Mouse (Mus musculus): ENCODE results near the gene Itprid1.
A peak's percentile ranks its signal among the peaks of the same experiment; 100 is the strongest.

Itprid1 gene

DNA sequence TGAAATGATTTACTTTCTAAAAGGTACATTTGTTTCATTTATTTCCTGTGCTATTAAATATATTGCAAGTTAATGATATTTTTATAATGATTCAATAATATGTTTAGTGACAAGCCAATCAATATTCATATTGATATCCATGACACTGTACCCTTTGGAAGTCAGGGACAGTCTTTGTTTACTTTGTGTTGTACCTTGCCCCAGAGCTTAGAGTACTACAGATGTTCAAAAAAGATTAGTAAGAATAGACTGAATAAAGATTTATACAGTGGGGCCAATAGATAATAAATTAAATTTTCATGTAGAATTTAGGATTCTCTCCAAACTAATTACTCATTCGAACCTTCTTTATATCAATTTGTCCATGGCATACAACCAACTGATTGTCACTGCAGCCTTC is 50.9 kb downstream of the Itprid1 start:
- no peak for DNase-seq (ENCODE audit: low read depth, low spot score)

DNA sequence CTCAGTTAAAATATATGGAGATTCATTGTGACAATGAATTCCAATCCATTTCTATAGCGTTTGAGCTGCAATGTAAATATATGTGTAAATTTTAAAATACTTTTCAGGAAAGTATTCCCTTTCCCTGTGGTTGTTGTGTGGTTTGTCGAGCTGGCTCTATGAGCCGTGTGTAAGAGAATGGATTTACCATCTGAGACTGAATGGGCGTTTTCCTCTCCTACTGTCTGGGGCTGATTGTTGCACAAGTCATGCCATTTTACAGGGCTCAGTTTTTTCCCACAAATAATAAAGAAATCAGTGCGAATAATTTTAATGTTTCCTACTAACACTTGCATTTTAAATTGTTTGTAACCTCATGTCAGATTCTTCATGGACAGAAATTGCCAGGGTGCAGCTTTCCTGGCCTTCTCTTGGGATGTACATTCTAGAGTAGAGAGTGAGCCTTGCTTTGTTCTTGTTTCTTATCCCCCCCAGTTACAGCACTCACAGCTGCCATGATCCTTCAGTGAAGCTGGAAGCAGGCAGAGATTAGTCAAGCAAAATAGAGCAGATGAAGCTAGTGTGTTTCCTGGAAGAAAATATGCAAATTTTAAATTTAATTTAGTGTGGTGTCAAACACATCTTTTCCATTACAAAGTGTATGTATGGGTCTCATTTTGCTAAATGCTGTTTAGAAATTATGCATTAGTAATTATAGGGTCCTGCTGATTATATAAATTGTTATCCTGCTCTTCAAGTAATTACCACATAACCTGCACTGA is 65.1 kb downstream of the Itprid1 start:
- DNase-seq (ENCODE audit: low read depth, low spot score), result no peak

DNA sequence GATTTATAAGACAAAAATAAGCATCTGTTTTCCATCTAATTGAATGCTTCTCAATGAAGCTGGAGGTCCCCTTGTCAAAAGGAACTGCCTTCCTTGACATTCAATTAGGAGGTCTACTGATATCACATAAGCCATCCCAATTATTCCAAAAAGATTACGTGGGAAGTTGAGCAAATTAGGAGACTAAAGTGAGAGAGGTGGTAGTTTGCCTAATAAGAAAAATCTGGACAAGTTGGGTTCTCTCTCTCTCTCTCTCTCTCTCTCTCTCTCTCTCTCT is 65.6 kb downstream of the Itprid1 start:
- no peak for DNase-seq (ENCODE audit: low read depth, low spot score)

DNA sequence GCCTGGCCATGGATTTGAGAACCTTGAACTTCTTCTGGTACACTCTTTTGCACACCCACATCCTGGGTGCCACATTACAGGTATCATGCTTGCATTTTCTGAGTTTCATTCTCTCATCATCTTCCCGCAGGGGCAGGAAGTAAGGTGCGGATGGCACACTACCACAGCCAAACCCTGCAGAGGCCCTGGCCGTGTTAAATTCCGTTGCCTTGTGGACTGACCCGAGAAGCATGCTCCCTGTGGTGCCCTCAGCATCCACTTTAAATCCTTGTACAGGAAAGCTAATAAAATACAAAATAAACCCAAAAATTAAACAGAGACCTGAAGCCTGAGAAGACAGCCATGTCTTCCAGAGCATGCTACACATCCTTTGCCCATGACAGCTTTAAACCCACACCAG is 82.5 kb downstream of the Itprid1 start:
- DNase-seq (ENCODE audit: low read depth, low spot score), result no peak

DNA sequence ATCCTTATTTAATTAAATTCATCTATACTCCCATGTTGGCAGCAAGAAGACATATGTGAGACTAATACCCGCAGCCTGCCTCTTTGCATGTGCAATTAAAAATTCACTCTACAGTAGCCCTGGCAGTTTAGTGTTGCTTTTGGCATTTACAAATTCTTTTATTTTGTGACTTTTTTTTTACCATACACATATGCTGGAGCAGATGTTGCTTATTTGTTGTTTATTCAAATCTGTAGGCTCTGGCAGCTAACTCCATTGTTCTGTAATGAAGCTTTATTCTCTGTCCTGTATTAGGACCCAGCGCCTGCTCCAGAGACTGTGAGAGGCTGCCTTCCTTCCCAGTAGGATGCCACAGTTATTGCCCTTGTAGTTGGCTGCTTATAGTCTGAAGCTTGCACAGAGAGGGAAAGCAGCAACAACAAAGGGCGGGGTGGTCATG is 83.6 kb downstream of the Itprid1 start:
- DNase-seq (ENCODE audit: low read depth, low spot score), result no peak

DNA sequence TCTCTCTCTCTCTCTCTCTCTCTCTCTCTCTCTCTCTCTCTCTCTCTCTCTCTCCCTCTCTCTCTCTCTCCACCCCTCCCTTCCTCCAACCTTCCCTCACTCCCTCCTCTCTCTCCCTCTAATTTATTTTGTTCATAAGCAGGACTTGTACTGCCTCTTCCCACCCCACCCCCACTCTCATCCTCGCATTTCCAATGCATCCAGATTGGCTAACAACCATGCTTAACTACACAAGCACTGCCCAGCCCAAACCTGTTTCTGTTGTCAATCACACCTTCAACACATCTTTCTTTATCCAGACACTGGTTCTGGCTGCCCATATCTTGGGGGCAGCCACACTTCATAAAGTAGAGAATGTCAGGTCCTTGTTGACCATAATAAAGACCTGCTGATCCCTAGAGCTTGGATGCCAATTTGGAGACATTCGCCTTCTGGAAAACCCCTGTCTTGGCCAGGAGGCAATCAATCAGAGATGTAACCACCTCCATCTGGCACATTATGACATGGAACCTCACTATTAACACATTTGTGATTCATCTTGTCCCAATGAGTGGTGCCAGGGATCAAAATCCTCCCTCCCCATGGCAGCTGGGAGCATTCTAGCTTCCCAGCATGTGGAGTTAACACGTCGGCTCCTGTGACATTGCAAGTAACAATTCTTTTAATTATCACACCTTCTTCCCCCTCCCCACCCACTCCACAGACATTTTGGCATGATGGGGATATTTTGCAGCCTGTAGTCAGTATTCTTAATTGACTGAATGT is 84.4 kb downstream of the Itprid1 start:
- no peak for DNase-seq (ENCODE audit: low read depth, low spot score)

DNA sequence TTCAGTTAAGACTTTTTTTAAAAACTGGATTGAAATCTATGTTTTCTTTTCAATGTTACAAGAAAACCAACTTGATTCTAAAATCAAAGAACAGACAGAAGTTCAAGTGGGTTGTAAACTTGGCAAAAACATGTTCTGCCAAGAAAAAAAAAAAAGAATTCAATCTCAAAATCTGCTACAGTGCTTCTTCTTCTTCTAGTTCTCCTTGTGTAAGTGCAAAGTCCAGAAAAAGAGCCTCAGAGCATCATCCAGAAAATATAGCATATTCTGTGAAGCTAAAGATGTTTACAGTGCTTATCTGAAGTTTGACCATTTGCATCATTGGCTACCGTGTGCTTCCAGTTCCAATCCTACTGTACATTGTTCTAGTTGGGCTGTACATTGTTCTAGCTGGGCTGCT is 108.0 kb downstream of the Itprid1 start:
- no peak for DNase-seq (ENCODE audit: low read depth, low spot score)

DNA sequence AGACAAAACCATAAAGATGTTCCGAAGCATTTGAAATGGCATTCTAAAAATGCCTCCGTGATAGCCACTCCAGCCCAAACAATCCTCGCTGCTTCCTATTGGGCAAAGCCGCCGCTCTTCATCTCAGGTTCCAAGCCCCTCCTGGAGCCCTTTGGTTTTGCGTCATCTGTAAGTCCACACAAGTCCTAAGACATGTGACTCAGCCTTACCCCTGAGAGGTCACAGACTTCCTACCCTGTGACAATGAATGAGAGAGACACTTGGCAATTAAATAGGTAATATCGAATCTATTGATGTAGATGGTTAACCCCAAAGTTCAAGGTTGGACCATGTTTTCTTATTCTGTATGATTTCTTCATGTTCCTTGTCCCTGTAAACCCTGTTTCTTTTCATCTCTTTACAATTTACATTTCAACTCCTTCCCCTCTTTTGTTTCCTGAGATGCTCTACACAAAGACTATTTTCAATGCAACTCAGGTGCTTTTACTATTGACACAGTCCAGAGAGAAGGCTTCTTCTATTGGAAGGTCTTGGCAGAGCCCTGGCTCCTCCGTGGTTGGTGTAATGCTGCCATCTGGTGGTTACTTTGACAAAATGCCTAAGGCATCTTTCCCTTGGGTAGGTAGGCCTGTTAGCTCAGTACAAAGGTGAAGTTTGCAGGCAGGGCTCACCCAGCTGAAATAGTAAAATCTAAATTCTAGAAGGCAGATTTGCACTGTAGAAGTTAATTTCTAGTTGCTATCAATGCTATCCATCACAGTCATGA is 113.8 kb downstream of the Itprid1 start:
- DNase-seq (ENCODE audit: low read depth, low spot score), result peak; percentile 20

DNA sequence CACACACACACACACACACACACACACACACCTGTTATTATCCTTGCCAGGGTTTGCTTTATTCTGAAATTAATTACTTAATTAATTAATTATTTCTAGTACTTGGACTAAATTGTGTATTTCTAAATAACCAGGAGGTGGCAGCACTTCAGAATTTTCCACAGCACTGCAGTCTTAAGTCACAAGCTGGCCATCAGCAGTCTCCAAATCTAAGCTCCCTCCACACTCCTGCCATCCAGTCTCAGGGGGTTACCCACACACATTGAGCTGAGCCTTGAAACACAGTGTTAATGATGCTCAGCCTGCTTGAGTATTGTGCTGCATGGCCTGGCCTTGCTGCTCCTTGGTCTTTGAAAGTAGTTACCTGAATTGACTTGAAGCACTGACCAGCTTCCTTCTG is 136.3 kb downstream of the Itprid1 start:
- DNase-seq (ENCODE audit: low read depth, low spot score), result no peak

DNA sequence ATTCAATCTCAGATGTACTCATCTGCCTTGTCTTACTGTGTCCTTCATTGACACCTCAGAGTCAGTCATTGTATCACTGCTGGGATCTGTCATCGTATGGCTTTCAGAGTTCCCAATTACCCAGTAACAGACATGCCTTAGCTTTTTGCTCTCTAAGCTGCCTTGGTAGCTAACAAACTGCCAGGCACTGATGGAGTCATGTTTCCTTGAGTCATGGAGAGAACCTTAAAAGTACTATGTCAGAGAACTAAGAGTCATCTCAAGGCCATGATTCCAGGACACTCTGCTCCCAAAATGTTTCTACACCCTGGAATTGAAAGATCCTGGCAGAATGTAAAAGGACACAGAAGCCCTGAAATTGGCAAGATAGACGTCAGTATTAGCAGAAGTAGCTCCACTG is 143.1 kb downstream of the Itprid1 start:
- DNase-seq (ENCODE audit: low read depth, low spot score), result no peak

DNA sequence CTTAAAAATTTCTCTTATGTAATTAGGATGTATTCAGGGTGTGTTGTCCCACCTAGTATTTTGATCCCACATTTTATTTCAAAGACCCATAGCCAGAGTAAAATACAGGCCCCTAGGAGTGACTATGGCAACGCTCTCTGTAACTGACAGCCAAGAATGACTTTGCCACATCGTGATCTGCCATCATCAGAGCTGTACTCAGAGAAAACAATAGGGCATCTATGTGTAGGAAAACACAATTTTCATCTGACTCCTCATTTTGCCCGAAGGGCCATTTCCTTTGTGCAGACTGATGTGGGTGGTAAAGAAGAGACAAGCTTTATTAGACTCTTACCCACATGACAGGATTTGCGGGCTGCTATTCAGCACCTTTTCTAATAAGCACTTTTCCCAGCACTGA is 172.0 kb downstream of the Itprid1 start:
- DNase-seq (ENCODE audit: low read depth, low spot score), result no peak

DNA sequence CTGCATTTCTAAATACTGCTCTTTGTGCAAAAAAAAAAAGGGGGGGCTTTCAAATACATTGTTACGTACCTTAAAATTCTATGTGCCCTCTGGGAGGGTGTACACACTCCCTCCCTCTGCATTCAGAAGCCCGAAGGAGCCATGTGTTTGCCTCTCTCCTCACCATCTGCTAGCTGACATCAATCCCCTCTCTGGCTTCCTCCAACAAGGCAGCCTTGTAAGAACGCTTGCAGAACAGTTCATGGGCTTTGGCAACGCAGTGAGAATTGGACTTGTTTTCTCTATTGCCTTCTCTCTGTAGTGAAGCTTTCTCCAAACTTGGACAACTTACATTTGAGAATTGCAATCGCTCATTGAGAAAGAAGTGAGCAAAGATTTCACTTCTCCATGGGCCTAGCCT is 175.7 kb downstream of the Itprid1 start:
- DNase-seq (ENCODE audit: low read depth, low spot score), result no peak

DNA sequence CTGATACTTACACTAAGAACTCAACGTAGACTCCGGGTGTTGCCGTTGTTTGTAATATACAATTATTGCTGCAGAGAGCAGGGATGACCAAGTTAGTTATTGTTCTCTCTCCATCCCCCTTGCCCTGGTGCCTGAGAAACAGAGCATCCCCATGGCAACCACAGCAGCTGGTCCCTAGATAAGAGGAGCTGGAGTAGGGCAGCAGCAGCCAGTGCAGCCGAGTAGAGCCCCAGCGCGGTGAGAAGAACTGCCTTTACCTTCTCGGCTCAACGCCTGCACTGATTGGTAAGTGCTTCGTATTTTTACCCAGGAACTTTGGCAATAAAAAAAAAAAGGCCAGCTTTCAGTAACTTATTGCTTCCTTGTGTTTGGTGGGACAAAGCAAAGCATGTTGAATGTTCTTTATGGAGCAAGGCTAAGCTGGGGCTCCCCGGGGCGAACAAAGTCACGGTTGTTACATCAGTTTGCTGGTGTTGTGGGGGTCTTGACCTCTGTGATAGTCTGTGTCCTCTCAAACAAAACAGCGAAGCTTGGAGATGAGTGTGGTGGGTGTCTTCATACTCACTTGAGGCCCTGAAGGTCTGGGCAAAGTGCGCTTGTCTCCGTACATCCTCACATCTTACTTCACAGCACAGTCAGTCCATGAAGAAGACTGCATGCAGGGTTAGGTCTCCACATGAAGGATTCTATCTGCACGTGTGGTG is 180.7 kb downstream of the Itprid1 start, which contains the start of gene Ppp1r17:
TSS of gene Ppp1r17 (plus strand) at position 207 of the 704 bp plus-strand sequence.
- no peak for DNase-seq (ENCODE audit: low read depth, low spot score)

DNA sequence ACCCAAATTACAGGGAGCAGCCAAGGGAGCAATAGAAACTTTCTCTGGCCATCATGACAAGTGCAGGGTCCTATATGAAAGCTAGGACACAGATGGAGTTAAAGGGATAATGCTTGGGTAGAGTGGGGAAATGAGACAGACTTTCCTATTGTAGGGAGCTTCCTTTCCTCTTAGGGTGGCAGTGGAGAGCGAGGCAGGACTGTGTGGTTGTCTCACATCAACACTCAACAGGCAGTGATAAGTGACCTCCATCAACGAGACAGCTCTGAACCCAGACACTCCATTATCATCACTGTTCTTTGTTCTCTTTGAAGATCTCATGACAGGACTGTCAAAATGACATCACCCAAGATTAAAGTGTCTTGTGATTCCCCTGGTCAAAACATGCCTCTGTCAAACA is 182.9 kb downstream of the Itprid1 start:
- no peak for DNase-seq (ENCODE audit: low read depth, low spot score)

DNA sequence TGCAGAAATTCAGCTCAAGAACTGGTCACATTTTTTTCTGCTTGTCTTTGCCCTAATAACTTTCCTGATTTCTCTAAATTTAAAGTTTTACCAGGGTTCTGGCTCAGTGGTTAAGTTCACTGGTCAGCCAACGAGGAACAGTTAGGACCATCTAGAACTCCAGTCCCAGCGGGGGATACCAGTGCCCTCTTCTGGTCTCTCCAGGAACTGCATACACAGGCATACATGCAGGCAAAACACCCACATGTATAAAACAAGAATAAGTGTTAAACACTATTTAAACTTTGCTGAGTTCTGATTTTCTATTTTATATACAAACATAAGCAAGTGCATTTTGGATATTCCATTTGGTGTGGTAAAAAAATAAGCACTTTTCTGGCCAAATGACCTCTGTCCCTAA is 188.8 kb downstream of the Itprid1 start:
- no peak for DNase-seq (ENCODE audit: low read depth, low spot score)

DNA sequence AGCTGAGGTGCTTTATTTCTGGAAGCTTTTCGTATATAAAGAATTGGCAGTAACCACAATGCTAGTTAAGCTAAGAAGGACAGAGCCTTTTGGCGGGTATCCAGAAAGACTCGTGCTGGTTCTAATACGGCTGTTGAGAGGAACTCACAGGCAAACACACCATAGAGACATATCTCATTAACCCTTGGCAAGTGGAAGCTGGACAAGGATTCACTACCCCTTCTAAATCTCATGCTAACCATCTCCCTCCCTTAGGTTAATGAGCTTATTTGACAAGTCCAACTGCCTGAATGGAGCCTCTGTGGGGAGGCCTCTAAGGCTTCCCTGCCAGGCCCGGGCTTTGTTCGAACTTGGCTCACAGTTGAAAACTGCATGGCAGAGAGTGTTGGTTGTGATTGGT is 190.6 kb downstream of the Itprid1 start:
- DNase-seq (ENCODE audit: low read depth, low spot score), result no peak

DNA sequence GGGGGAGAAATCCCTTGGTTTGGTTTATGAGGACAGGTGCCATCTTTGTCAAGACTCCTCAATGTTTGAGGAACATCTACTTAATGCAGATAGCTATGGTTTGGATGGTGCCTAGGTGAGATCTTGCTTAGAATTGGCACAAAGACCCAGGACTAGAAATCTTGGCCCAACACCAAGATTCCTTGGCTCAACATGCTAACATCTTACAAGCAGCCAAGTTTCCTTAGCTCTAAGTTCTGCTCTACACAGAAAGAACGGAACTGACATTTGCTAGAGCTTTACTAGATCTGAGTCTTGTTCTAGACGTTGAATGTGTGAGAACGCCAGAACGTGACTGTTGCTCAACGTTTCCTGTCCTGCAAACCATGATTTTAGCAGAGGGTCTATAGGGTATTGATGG is 191.3 kb downstream of the Itprid1 start:
- peak; percentile 4 for DNase-seq (ENCODE audit: low read depth, low spot score)

Data from skeletal muscle tissue, adult 2 months (tissue).